Mouse (Mus musculus) ES-Bruce4 (cell line): ENCODE data around the gene Dbx1.

Experiments used
- CTCF ChIP-seq: IDR thresholded peaks from one replicate; pipeline ENCODE4 v1.8.1; 2011; ENCODE audit warnings: low read depth, low read length
- EP300 ChIP-seq: IDR thresholded peaks from 2 replicates; pipeline ENCODE4 v1.6.1; 2011; ENCODE audit warnings: low read depth, low read length; ENCODE audit not compliant: insufficient read depth
- POLR2A ChIP-seq: IDR thresholded peaks from one replicate; pipeline ENCODE4 v1.8.1; 2011; ENCODE audit warnings: low read length; ENCODE audit not compliant: insufficient read depth

DNA sequence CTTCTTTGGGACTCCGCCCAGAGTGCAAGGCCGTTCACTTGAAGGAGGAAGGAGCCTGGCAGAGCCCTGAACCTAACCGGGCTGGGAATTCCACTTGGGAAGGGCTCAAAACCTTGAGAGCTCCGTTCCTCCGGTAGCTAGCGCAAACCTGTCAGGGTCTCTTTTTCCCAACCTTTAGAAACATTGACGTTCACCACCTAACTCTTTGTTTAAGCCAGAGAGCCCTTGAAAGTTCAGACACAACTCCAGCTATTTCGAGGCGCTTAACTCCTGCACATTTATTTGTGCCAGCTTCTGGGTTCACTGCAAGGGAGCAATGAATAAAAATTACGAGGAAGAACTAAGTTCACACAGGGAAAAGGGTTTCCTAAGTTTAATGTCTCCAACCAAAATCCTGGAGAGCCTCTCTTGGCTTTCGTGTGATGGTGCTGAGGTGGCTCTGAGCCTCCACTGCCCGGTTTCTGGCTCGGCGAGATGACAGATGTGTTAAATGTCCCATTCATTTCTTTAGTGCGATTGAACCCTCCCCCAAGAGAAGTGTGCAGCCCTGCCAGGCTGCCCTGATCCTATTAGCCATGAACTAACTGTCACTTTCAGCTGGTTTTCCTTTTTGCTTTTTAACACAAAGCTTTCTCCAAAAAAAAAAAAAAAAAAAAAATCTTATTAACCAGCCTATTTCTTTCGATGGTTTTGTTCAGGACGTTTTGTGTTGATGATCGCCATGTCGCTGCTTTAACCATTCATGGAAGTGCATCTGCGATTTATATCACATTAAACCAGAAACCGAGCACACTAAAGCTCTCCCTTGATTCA, 1.4 kb upstream of the Dbx1 start:
- TF ChIP-seq POLR2A (no peak), CTCF (no peak), EP300 (no peak)
